Mouse (Mus musculus) adrenal gland, adult 8-10 months (tissue): ENCODE data around the gene Abcc12. TPM values are rescaled to one million over a fixed set of nuclear protein-coding genes. Genes with fewer than 3 reads are reported as not detected.
A peak's percentile ranks its signal among the peaks of the same experiment; 100 is the strongest.

ENCODE experiments used
- DNase-seq: peaks from one replicate; pipeline ENCODE4 v3.0.0; 2022
- total RNA-seq, 4 experiments: library from RNA; stranded (reverse); gene quantifications; 2 replicates each; pipeline ENCODE4 v1.2.4; 2022

The Abcc12 gene
- total RNA-seq = under 1 TPM in 3 of 4 experiments, not detected in 1; 0.13 to 0.18 (median 0.17) TPM

DNA sequence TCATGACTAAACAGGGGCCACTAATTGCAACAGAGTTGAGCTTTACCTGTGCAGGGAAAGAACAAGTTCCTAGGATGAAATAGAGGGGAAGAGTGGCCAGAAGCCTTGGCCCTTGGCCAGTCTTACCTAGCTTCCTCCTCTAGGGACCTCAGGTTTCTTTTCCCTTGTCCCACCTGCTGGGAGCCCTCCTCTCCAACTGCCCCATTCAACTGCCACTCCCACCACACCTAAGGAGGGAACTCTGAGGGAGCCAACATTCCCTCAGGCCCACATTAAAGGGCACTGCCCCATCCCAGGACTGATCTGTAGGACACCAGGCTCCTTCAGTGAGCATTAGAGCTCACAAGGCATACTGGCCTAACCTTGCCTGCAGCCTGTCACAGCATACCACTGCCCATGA is at the start of gene Abcc12:
Gene Abcc12, minus strand, starts transcription at position 229 of the 400 bp plus-strand sequence.
- no peak for DNase-seq

DNA sequence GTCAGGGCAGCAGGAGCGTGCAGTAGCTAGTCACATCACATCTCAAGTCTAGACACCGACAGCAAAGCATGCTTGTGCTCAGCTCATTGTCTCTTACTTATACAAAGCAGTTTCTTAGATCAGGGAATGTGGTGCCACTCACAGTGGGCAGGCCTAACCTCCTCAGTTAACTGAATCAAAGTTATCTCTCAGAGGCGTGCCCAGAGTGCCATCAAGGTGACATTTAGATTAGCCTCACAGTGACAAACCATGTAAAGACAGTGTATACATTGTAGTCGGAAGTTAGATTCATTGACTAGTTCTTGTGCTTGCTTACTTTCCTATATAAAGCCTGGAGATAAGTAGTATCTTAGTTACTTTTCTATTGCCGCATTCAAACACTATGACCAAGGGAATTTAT is 49.7 kb upstream of the Abcc12 start:
- DNase-seq = no peak

- DNase-seq = no peak
These were observed 44.4 kb upstream of the Abcc12 start for GRCm38 (mm10) chr8:86624915-86625314.

DNA sequence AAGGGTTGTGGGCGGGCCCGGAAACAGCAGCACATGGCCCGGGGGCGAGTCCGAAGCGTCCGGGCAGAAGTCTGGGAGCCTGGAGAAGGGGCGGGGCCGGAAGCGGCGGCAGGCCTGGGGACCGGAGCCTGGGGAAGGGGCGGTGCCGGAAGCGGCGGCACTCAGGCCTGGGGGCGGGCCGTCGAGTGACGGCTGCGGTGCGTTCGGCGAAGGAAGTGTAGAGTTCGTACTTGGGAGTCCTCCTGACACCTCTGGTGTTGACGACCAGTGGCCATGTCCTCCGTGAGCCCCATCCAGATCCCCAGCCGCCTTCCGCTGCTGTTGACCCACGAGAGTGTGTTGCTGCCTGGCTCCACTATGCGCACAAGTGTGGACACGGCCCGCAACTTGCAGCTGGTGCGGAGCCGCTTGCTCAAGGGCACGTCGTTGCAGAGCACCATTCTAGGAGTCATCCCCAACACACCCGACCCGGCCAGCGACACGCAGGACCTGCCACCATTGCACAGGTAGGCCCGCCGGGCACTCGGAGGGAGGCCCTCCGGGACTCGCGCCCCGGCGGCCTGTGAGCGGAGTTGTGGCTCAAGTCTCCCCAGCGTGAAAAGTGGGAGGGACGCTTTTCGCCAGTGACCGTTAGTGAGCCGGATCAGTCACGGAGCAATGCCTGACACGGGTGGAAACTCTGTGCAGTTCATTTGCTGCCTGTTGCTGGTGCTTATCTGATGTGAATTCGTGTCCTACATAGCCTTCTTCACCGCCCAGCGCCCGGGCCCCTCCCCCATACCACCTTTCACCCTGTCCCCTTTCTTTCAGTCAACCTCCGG is 43.6 kb upstream of the Abcc12 start, which contains the start of gene Lonp2:
Gene Lonp2, plus strand, starts transcription at position 133 of the 821 bp plus-strand sequence.
- peak; percentile 98 for DNase-seq

- DNase-seq = no peak
These were observed 43.0 kb upstream of the Abcc12 start for GRCm38 (mm10) chr8:86623551-86623910.

DNA sequence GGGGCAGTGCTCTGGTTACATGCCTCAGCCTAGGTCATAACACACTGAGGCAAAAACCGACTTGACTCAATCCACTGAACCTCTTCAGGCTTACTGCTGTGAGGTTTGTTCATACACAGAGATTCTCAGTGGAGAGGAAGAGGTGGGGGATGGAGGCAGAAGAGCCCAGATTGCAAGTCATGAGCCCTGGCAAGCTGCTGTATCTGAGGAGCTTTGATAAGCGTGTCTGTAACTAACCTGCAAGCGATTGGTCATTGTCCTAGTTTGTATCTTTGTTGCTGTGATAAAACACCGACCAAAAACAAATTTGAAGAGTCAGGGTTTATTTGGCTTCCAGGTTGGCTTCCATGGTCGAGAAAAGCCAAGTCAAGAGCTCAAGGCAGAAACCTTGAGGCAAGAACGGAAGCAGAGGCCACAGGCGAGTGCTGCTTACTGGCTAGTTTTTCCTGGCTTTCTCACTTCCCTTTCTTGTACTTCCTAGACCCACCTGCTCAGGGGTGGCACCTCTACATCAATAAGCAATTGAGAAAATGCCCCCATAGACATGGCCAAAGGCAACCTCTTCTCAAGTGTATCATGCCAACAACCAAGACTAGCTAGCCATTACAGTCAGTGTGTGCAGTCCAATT is 37.4 kb upstream of the Abcc12 start:
- DNase-seq = no peak

- no peak for DNase-seq
These were observed 34.7 kb upstream of the Abcc12 start for GRCm38 (mm10) chr8:86615095-86615769.

DNA sequence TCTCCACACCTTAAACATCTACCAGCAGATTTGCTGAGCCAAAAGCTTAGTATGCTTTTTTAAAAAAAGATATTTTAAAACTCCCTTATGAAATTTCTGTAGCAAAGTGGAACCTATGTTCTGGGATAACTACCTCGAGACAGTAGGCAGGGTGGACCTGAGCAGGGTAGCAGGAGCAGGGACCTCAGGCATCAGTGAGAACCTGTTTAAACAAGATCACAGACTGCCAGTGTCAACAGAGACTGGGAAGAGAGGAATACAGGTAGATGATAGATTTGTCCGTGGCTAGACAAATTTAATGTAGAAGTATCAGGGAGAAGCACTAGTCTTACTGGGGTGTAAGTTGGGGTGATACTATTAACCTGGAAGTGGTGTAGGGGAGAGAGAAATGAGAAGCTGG is 33.3 kb upstream of the Abcc12 start:
- DNase-seq = no peak

DNA sequence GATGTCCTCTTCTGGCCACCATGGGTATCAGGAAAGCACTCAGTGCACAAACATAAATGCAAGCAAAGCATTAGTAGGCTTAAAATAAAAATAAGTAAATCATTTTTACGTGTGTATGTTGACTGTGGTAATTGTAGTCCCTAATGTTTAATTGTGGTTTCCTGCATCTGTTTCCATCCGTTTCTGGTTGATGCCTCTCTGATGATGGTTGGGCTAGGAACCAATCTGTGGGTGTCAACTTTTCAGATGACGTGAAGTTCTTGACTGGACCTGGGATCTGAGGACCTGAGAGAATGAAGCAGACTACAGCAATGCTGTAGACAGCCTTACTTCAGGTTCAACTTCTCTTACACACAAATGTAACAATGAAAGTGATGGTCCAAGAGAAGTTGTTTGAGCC is 24.2 kb upstream of the Abcc12 start:
- DNase-seq = no peak

- DNase-seq = no peak
These were observed 22.7 kb upstream of the Abcc12 start for GRCm38 (mm10) chr8:86603174-86603573.

DNA sequence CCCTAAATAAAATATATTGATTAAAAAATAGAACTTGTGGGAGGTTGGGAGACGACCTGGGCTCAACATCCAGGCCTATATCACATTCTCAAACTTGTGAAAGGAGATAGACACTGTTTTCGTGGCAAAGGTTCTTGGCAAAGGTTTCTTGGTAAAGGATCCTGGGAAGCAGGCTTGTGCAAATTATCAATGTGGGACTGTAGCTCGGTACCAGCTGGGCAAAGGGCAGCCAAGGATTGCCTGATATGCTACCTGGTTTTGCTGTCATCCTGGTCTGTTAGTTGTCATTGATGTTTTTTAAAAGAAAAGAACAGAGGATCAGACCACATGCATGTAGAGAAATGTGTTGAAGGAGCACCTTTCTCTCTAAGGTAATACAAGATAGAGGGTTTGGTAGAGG is 19.8 kb upstream of the Abcc12 start:
- DNase-seq = no peak

DNA sequence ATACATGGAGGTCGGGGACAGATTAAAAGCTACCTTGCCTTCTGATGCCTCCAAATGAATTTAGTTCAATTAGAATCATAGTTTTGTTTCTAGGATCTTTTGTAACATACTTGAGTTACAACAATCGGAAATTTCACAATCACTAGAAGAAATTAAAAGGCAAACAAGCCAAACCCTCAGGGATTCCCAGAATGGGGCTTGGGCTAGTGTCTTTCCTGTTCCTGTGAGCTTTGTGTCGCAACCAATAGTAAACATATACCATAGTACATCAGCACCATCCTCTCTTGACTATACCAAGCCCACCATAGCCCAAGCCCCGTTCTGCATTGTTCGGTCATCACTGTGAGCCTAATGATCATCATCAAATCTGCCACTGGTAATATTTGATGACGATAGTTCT is 18.8 kb upstream of the Abcc12 start:
- DNase-seq = no peak

GRCm38 (mm10) chr8:86597681-86598080 is 17.2 kb upstream of the Abcc12 start:
- no peak for DNase-seq

DNA sequence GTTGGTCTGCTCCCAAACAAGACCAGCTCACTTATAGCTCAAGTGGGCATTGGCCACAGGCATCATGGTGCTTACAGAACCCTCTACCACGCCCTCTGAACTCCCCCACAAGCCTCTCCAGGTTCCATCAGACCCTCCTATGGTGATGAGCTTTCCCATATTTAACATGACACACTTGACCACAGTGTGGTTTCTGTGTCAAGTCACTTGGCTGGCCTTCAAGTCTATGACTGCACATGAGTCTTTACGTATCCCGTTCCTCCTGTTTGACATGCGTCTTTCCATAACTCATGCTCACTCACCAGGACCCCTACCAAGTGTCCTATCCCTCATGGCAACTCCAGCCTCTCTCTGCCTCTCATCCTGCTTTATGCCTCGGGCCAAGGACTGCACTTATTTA is 15.2 kb upstream of the Abcc12 start:
- DNase-seq = no peak

GRCm38 (mm10) chr8:86594159-86594796 is 13.8 kb upstream of the Abcc12 start:
- DNase-seq = no peak

GRCm38 (mm10) chr8:86593099-86593498 is 12.6 kb upstream of the Abcc12 start:
- no peak for DNase-seq

DNA sequence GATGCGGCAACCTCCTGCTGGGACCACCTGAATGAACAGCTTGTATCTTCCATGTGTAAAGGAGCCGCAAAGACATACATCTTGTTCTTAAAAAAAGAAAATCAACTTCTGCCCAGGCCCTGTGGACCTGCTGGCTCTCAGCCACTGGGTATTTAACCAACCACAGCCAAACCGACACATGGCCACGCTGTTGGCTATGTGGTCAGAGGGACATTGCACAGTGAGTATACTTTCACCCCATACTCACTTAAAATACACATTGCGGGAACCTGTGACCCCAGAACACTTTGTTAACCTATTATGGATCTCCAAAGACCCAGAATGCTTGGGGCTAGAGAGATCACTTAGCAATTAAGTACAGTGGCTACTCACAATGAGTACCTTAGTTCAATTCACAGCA is 7.9 kb upstream of the Abcc12 start:
- DNase-seq = no peak

DNA sequence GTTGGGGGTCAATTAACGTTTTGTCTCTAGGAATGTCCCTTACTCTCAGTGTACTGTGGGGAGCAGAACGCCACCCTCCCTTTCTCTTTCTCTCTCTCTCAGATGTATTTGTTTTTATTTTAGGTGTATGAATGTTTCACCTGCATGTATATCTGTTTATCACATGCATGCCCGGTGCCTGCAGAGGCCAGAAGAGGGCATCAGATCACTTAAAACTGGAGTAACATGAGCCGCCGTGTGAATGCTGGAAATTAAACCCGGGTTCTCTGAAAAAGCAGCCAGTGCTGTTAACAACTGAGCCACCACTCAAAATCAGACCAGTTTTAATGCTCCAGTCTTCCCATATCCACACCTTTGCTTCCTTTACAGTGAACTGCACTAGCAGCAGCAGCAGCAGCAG is 6.2 kb upstream of the Abcc12 start:
- DNase-seq = no peak

DNA sequence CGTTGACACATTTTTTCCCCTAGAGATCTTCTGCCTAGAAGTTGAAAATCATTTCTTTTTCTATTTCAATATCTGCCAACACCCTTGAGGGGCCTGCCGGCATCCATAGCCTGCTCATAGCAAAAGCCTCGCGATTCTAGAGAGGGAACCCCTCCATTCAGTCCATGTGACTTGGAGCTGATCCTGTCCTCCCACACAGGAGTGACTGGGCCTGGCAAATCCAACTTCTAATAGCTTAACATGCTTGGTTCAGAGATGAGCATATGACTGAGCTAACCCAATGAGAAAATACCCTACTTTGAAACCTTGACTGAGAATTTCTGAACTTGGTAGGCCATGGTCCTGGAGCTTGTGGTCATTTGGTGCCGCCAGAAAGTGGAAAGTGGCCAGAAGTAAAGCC is 5.6 kb upstream of the Abcc12 start:
- DNase-seq = no peak

DNA sequence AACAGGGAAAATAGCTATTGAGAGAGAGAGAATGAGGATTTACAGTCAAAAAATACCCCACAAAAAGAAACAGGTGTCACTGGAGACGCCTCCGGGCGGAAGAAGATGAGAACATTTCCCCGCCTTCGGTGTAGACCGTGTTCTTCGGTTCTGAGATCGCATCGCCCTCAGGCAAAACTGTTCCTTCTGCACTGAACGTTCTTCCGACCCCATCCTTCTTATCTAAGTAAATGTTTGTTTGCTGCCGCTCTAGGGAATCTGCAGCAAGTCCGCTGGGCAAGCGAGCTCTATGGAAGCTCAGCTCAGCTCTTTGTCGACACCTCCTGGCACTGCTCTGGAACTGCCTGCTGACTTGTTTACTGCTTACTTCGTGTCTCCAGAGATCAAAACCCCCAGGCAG is 5.0 kb upstream of the Abcc12 start:
- peak; percentile 60 for DNase-seq

- DNase-seq = peak; percentile 71
These were observed 4.6 kb upstream of the Abcc12 start for GRCm38 (mm10) chr8:86585118-86585517.

DNA sequence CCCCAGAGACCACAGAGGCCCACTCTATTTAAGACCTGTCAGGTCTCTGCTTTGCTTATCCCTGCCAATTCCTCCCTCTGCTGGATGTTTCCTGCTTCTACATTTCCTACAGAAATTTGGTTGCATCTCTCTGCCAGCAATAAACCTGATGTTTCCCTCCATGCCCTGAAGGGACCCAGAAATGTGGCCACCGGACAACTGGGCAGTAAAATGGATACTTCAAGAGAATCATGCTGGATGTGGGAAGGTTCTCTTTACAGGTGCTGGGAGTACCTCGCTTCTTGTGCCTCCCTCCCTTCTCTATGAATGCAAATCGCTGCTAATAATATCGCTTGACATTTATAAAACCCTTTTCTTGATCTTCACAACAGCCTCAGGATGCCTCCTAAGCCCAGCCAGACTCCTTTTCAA is 1.4 kb upstream of the Abcc12 start:
- no peak for DNase-seq

GRCm38 (mm10) chr8:86578693-86579092 is 1.8 kb downstream of the Abcc12 start:
- DNase-seq = no peak
